Mouse (Mus musculus) lung, adult 2 months (tissue): ENCODE results near the gene Zfp985.
"Not testable (repeated sequence)": the region's sequence is repeated elsewhere in the genome, so short reads cannot be mapped to it uniquely, and the experiment has no call there.

Experiments used
- CTCF ChIP-seq: fragments of 200-500 bp; IDR thresholded peaks from 2 replicates; pipeline ENCODE4 v1.5.1; 2011; ENCODE audit warnings: mild to moderate bottlenecking, low read length, control low read depth; ENCODE audit not compliant: insufficient read depth
- POLR2A ChIP-seq: fragments of 200-500 bp; IDR thresholded peaks from 2 replicates; pipeline ENCODE4 v1.6.1; 2011; ENCODE audit warnings: low read depth, mild to moderate bottlenecking, control low read depth, low read length, borderline replicate concordance; ENCODE audit errors: extremely low read depth

DNA sequence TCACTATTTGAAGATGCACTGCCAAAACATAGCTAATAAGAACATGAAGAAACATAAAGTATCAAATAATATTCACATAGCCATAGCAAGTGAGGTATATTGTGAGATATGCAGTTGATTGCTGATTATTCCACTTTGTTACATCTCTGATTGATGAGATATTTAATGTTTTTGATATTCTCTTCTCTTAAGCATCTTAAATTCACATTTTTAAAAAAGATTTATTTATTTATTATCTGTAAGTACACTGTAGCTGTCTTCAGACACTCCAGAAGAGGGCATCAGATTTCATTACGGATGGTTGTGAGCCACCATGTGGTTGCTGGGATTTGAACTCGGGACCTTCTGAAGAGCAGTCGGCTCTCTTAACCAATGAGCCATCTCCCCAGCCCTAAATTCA lies 13.2 kb upstream of the Zfp985 start, which contains the start of gene Gm16503:
- TF ChIP-seq POLR2A, CTCF: not testable (repeated sequence)
